Mouse (Mus musculus): ENCODE data around the gene Vangl2.

Gene Vangl2

DNA sequence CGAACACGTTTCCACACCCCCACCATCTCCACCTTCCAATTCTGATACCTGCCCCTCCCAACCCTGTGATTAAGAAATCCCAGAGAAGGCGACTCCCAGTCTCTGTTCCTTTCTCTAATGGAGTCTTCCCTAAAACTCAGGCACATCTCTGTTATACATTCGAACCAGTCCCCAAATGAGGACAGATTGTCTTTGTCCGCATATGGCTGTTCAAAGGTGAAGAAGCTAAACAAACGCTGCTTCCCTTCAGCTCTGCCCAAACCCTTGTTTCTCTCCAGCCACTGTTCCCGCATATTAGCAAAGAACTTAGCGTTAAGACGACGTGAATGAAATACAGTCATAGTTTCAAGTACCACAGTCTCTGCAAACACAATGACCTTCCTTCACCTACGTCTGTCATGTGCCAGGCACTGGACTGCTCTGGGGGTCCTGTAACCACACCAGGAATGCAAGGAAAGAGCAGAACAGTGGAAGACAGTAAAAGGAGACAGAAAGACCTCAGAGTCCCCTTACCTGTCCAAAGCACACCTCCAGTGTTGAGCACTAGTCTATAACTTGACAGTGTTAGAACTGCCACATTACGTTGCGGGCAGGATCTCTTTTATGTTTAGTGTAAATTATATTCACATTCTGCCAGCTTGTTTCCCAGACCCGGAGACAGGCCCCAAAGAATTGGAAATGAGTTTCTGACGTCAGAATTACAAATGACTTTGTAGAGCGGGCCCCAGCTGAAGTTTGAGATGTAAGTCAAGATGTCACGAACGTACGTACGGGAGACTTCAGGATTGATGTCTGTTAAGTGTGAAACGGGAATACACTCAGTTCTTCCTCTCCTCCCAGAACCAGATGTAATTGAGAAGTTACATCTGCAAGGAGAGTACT is at the start of gene Vangl2:
Gene Vangl2, minus strand, starts transcription at position 51 of the 882 bp plus-strand sequence.
- no peak for DNase-seq (ENCODE audit: low read depth, low spot score)

DNA sequence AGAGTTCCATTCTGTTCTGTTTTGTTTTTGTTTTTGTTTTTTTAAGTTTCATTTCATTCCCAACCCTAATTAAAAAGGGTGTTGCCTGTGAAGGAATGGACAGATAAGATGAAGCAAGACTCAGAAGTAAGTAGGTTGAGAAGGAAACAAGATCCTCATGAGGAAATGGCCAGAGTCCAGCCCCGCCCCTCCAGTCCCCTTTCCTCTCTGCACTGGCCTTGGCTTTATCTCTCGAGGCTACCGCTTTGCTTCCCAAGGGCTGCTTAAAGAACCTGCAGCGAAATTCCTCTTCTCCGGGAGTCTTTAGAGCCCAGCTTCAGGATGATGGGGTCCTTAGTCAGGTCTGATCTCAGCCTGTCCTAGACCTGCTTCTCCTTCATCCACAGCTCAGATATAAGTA is 49.7 kb upstream of the Vangl2 start:
- DNase-seq (ENCODE audit: low read depth, low spot score): no peak

DNA sequence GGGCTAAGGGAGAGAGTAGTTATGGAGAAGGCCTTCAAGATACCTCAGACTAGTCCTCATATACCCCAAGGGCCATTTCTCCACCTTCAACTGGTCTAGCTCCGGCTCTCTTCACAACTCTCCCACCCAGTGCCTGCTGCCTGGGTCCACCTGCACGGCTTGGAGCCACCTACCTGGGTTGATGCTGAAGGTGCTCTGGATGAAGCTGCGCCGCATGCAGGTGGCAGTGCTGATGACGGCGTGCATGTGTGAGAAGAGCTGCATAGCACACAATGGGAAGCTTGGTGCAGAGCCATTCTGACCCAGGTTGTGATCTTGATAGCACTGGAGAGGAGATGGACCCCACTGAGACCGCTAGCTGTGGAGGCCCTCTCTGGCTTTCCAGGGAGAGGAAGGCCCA is 44.4 kb upstream of the Vangl2 start:
- DNase-seq (ENCODE audit: low read depth, low spot score): no peak

DNA sequence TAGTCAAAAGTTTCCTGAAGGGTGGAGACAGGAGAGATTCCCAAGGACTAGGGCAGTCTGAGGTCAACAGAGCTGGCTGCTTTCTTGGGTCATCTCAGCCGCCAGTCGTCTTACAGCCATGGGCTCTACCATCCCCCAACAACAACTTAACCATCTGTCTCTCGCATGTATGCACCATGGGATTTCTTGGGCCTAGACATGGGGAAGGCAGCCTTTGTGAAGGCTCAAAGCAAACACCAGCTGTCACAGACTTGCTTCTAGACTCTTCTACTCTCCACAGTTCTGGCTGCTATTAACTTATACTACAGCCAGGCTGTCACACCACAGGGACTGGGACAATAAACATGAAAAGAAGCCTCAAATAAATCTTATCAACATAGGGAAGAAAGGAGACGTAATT is 43.3 kb upstream of the Vangl2 start:
- no peak for DNase-seq (ENCODE audit: low read depth, low spot score)

DNA sequence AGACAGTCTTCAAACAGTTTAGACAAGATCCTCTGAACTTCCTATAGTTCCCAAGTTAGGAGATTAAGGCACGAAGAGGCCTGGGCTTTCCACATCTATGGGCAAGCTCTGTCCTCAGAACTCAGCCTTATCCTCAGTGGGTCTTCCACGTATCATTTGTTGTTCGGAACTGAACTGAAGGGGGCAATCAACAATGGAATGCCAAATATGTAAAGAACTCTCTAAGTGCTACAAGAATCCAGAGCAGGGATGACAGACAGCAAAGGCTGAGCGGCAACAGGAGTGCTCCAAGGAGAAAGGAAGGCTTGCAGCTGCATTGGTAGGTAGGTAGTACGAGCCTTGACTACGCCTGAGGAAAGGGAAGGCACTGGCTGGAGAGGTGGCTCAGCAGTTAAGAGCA is 42.0 kb upstream of the Vangl2 start:
- no peak for DNase-seq (ENCODE audit: low read depth, low spot score)

DNA sequence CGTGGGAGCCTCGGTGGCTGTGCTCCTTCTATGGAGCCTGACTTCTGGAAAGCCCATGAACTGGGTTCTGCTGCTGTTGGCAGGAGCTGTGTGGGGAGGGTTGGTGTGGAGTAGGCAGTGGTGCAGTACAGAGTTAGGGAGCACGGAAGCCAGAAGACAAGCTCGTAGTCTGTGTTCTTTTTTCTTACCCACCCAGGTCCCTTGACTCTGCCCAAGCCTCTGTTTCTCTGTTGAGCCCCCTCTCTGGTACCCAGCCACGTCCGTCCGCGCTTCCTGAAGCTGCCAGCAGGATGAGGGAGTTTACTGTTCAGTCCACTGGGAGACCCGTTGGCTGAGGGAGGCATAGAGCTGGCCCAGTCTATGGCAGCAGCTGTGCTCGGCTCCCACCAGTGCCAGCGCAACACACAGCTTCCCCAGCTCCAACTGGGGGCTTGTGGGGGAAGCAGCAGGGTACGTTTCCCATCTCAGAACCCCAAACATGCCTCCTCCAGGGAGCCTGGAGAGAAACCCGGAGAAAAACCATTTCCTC is 36.4 kb upstream of the Vangl2 start:
- no peak for DNase-seq (ENCODE audit: low read depth, low spot score)

DNA sequence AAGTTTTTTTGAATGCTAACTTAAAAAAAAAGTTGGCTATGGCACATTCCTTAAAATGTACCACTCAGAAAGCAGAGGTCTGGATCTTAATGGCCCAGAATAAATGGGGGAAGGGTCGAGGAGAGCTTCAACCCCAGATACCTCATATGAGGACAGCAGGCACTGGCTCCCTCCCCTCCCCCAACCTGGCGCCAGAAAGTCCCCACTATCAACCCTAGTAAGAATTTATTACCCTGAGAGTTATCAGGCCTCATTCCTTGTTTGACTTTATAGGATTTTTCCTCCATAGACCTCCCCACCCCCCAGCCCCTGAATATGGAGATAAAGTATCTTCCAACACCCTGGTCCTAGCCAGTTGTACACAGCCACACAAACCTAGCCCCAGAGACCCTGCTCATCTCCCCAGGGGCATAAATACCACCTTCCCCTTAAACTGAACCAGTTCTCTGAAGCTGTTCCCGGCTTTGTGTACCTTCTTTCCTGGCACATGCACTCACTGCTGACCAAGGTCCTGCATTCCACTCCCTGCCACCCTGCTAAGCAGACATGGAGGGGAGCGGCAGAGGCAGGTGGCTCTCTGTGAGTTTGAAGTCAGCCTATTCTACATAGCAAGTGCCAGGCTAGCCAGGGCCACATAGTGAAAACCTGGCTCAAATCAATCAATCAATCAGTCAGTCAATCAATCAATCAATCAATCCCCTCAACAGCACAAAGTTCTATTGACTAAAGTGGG is 35.2 kb upstream of the Vangl2 start:
- DNase-seq (ENCODE audit: low read depth, low spot score): no peak

DNA sequence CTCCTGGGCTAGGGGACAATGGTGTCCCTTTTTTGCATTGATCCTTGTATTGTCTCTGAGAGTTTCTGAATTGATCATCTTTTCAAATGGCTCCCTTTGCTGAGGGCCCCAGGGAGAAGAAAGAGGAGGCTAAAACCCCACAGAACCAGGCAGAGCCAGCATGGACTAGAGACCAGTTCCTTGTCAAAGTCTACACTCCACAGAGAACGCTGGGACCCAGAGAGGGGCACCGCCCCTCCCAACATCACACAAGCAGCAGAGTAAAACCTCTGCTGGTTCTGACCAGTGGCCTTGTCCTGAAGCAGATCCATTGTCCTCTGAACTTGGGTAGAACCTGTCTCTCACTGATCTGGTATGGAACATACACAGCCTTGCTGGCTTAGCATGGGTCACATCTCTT is 33.9 kb upstream of the Vangl2 start:
- DNase-seq (ENCODE audit: low read depth, low spot score): no peak

DNA sequence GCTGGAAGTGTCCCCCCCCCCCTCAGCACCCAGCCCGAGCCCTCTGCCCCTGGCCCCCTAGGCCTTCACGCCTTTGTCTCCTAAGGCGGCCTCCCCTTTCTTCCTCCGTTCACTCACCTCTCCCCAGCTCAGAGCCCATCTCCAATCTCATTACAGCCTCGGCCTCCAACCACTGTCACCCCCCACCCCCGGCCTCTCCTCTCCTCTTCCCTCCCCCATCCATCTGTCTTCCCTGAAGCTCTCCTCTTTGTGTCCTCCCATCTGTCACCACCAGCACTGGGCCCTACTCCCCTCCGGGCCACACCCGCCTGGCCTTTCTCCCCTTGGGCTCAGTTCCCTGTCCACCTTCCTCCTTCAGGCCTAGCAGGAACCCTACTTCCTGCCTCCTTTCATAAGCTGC is 33.0 kb upstream of the Vangl2 start:
- no peak for DNase-seq (ENCODE audit: low read depth, low spot score)

DNA sequence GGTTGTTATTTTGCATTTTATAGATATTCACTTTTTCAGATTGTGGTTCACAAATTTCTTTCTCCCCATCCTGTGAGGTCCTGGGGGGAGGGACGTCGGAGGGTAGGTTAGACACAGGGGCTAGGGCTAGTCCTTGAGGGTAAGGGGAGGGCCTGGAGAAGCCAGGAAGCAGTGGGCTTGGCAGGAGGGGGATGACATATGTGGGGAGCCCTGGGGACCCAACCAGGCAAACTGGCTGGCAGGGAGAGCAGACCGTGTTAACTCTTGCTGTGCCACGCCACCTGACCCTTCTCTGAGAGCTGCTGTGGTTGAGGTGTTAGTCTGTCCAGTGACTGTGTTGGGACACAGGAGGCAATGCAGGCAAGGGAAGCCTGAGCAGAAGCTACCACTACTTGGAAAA is 32.4 kb upstream of the Vangl2 start:
- no peak for DNase-seq (ENCODE audit: low read depth, low spot score)

DNA sequence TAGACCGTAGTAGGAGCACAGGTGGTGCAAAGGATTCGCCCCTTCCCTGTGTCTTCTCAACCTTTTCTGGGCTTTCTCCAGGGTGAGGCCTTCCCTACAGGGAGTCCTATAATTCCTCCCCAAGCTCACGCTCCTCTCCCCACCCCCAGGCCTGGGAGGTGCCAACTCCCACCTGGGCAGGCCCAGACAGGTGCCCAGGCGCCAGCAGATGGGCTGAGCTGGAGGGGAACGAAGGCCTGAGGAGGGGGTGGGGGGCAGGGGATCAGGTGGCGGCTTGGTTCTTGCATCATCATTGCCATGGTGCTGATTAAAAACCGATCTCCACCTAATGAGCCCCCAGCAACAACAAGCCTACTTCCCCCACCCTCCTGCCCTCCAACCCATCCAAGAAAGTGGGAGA is 30.6 kb upstream of the Vangl2 start:
- DNase-seq (ENCODE audit: low read depth, low spot score): no peak

DNA sequence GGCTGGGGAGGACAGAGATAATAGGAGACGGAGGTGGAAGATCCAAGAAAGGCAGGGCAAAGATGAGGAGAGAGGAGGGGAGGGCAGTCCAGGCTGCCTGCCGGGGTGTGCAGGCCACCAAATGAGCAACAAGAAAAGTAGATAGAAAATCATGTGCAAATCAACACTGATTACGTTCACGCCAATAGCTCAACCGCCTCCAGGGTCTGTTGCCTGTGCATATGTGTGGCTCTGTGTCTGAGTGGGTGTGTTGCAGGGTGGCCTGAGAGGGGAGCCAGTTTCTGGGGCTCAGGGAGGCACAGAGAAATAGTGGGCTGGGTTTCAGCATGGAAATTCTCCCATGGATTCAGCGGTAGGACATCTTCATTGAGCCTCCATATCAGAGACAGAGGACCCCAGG is 30.1 kb upstream of the Vangl2 start:
- DNase-seq (ENCODE audit: low read depth, low spot score): no peak

DNA sequence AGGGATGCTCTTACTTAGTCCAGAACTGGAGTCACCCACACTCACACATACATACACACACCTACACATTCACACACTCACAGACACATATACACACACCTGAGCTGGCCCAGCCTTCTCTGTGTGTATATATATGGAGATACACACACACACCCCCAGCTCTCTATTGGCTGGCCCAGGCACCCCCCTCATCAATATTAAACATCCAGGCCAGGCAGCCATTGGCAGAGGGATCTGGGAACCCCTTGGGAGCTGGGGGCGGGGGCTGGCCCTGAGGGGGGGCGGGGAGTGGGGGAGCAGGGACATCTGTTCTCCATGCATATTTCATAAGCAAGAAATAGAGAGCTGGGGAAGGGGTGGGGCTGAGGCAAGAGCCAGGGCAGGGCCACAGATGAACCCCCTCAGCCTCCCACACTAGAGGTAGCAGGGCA is 29.3 kb upstream of the Vangl2 start, which contains the start of gene Nhlh1:
Gene Nhlh1, minus strand, starts transcription at position 83 of the 431 bp plus-strand sequence.
- no peak for DNase-seq (ENCODE audit: low read depth, low spot score)

DNA sequence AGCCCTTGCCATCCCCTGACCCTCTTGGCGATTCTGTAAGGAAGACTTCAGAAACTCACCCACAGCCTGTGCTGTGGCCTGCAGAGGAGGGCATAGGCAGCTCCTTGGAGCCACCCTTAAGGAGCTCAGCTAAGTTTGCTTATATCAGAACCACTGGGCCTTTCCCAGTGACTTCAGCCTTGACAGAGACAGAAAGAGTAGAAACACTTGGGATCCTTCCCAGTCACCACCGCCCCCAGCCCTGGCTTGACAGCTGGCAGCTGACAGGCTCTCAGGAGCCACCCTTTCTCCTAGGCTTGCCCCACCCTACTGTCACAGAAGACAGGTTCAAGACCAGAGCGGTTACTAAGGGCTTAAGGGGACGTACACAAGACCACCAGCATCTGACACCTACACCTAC is 28.0 kb upstream of the Vangl2 start:
- no peak for DNase-seq (ENCODE audit: low read depth, low spot score)

DNA sequence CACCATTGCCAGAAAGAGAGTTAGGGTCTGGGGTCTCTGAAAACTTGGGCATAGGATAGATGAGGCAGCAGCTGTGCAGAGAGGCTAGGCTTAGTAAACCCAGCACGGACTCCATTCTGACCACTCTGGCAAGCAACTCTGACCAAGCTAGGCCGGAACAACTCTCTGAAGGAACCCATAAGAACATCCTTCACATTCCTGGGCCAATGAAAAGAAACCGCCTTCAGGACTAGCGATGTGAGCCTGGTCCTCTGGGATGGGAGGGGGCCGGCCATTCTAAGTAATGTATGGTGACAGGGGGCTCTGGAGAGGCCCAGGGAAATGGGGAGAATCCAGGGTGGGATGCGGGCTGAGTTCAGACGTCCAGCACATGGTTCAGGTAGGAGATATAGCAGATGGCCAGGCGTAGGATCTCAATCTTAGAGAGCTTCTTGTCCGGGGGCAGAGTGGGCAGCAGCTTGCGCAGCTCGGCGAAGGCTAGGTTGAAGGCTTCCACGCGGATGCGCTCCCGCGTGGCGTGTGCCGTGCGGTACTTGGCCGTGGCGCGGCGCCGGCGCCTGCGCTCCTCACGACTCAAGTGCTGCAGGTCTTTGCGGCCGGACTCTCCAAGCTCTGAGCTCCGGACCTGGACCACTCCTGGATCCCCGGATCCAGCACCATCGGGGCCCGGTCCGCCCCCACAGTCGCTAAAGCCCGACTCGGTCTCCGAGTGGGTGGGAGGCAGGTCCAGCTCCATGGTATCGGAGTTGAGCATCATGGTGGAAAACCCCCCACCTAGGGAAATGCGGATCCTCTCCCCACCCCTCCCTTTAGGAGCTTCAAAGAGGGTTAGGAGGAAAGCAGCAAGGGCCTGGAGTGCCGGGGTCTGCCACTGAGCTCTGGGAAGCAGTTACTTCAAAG is 25.5 kb upstream of the Vangl2 start:
- DNase-seq (ENCODE audit: low read depth, low spot score): no peak

DNA sequence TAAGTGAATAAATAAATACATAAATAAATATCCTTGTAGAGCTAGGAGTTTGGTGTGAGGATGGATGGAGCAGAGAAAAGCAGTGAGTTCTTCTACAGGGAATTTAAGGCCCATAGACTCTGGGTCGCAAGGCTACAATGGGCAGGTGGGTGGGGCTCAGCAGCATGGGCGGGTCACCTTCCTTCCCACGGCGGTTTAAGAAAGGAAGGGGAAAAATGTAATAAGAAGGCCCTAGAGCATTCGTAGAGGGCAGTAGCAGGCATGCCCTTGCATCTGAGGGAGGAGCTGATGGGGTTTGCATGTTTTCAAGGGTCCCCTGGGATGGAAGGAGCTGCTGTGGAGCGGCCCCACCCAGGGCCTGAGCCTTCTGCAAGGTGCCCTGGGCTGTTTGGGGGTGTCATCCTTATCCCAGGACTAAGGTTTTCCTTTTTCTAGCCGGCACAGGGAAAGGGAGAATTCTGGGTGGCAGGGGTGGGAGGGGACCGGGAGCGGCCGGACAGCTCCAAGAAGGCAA is 24.6 kb upstream of the Vangl2 start:
- no peak for DNase-seq (ENCODE audit: low read depth, low spot score)

DNA sequence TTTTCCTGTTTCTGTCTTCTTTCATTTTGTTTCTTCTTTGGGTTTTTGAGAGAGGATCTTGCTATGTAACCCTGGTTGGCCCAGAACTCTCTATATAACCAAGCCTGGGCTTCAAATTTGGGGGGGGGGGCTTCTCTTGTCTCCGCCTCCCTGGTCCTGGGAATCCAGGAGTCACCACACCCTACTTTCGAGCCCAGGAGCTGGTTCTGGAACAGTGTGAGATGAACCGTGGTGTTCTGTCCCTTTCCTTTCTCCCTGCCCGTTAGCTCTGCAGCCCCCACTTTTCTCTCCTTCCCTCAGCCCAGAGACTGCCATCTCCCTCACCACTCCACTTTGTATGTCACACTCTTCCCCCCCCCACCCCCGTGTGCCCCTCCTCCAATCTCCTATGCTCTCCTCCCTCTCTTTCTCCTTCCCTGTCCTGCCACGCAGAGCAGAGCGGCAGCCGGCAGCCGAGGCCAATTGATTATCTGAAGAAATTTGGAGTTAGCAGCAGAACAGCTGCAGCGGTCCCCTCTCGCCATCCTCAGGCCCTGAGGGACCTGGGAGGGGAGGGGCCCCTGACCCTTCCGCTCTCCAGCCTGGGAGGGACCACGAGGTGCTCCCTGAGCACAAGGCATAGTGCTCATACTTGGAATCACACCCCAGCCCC is 21.0 kb upstream of the Vangl2 start:
- DNase-seq (ENCODE audit: low read depth, low spot score): no peak

DNA sequence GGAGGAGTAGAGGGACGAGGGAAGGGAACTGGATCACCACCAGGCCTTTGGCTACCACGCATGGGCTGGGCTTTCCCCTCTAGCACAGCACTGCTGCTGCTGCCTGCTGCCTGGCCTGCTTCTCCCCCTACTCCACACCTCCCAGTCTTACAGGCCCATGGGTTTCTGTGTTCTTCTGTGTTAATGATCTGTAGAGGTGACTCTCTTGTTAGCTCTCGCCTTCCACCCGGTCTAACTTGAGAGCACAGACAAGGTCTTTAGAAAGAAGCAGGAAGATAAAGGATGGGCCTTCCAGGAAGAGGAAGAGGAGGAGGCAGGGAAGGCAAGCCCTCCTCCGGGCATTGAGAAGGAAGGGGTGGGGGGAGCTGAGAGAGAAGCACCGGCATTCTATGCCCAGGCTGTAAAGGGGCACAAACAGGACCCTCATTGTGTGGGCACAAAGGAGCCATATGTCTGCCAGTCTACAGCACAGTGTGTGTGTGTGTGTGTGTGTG is 20.0 kb upstream of the Vangl2 start:
- DNase-seq (ENCODE audit: low read depth, low spot score): no peak

DNA sequence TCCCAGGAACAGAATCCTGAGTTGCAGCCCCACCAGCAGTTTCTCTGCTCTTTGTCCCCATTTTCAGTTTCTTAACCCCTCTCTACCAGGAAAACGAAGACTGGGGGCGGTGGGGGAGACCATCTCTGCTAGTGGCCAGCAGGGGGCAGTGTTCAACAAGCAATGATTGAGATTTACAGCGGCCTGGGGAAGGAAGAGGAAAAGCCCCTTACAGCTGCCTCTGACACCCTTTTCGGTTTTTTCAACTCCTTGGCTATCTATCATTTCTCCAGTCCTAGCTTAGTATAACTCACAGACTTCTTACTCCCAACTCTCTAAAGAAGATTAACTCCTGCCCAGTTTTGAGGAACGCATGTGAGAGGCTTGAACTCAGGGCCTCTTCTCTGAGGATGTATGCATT is 18.7 kb upstream of the Vangl2 start:
- DNase-seq (ENCODE audit: low read depth, low spot score): peak; percentile 75

DNA sequence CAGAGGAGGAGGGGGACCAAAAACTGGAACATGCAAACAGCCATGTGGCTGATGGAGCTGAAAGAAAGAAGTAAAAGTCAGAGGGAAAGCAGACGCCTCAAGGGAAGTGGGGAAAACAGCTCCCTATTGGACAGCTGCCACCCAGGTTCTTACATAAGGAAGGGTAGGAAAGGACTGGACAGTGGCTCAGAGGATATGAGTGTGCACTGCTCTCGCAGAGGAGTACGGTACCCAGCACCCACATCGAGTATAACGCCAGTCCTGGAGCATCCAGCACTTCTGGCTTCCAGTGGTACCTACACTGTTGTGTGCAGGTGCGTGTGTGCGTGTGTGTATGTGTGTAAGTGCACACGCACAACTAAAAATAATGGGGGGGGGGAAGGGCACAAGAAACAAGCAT is 18.2 kb upstream of the Vangl2 start:
- no peak for DNase-seq (ENCODE audit: low read depth, low spot score)

DNA sequence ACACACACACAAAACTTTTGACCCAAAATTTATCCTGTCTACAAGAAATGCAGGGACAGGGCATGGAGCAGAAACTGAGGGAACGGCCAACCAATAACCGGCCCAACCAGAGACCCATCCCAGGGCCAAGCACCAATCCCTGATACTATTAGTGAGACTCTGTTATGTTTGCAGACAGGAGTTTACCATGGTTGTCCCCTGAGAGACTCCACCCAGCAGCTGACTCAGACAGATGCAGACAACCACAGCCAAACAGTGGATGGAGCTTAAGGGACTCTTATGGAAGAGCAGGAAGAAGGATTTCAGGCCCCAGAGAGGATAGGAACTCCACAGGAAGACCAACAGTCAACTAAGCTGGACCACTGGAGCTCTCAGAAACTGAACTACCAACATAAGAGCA is 1.7 kb upstream of the Vangl2 start:
- DNase-seq (ENCODE audit: low read depth, low spot score): no peak

Measured in retina, postnatal 7 days (tissue).